Comparison of ENCODE assay signal across 8 mouse cellular contexts in genomic region chr2:27474621-27475484, GRCm38 (mm10). TPM values are rescaled to one million over a fixed set of nuclear protein-coding genes. Genes with fewer than 3 reads are reported as not detected.
DNase-seq lines count a peak whose midpoint lies in the region; ATAC-seq and TF ChIP-seq lines count a peak whose summit lies in the region.

No protein-coding gene starts in this region.

- no peak for TF ChIP-seq CTCF in Patski (IDR thresholded peaks at IDR 0.05)

- intact Hi-C loops in heart, postnatal 10 days (cut with DNase I), result no loop called here
- intact Hi-C loops in left cerebral cortex, postnatal 4 days (cut with DNase I), result loop anchor here (5.0 kb wide), 1 partner anchor 42 kb away; the partner anchor contains the start of gene Wdr5

- peak overlapping the region; percentile 99 for H3K9ac ChIP-seq in midbrain, embryonic 11.5 days (ENCODE audit: low read length)
- H3K9ac ChIP-seq in stomach, embryonic 15.5 days, result peak overlapping the region; percentile 92

- H3K4me1 ChIP-seq in midbrain, embryonic 11.5 days (ENCODE audit: control insufficient read depth, insufficient read depth, low read length), result peaks cover 31% of the 10 kb centered on the region
- peaks cover 43% of the 10 kb centered on the region for H3K4me1 ChIP-seq in stomach, embryonic 15.5 days

- under 1% methylated on average over 73 of the region's 84 CpGs for WGBS in midbrain, embryonic 11.5 days
- under 1% methylated on average over 74 of the region's 84 CpGs for WGBS in stomach, embryonic 15.5 days

- peak; percentile 24 for ATAC-seq in Patski
- 0 out of 2 replicates have a peak, but pooled peaks have one; percentile 23 for ATAC-seq in erythroid progenitor cell, adult 5-6 weeks (replicated peaks; ENCODE audit: low FRiP score, poor library complexity, severe bottlenecking)
- peak; percentile 58 for ATAC-seq in midbrain, embryonic 11.5 days (ENCODE audit: low FRiP score)
- no peak for ATAC-seq in stomach, embryonic 15.5 days (ENCODE audit: insufficient read depth, low FRiP score, low read depth)

- H3K27me3 ChIP-seq in Patski, result no peaks in the 10 kb centered on the region
- H3K27me3 ChIP-seq in midbrain, embryonic 11.5 days (ENCODE audit: control insufficient read depth, insufficient read depth, low read length), result no peaks in the 10 kb centered on the region
- H3K27me3 ChIP-seq in stomach, embryonic 15.5 days (replicated peaks), result no peaks in the 10 kb centered on the region

- POLR2A ChIA-PET in Patski (lab: Charles Lee), result interaction anchor here (0.7 to 1.4 kb wide), 2 partner anchors 32 to 845 kb away, joined by 3 read pairs; no protein-coding TSS in a partner anchor

- H3K36me3 ChIP-seq in midbrain, embryonic 11.5 days (ENCODE audit: control insufficient read depth, insufficient read depth, low read length), result no peaks in the 10 kb centered on the region
- no peaks in the 10 kb centered on the region for H3K36me3 ChIP-seq in stomach, embryonic 15.5 days

- H3K4me2 ChIP-seq in midbrain, embryonic 11.5 days, result peak overlapping the region; percentile 94
- peak overlapping the region; percentile 81 for H3K4me2 ChIP-seq in stomach, embryonic 15.5 days

- CTCF ChIA-PET in Patski (lab: Charles Lee), result no interaction called here

- H3K4me3 ChIP-seq in midbrain, embryonic 11.5 days (ENCODE audit: low read depth, low read length), result peak overlapping the region; percentile 98
- H3K4me3 ChIP-seq in stomach, embryonic 15.5 days (replicated peaks), result peak overlapping the region; percentile 93

- peak overlapping the region; percentile 97 for H3K27ac ChIP-seq in midbrain, embryonic 11.5 days (ENCODE audit: low read depth, low read length)
- H3K27ac ChIP-seq in stomach, embryonic 15.5 days, result peak overlapping the region; percentile 97

- peak; percentile 14 to 20 for DNase-seq in CD8-positive naive resting alpha-beta T cell, adult 2 months (ENCODE audit: low read depth in 2 of 2, low spot score in 2 of 2)
- no peak for DNase-seq in Patski (ENCODE audit: low read depth, low spot score)
- peak; percentile 32 to 67 for DNase-seq in heart, postnatal 10 days
- peak; percentile 58 for DNase-seq in left cerebral cortex, postnatal 4 days
- peak; percentile 96 for DNase-seq in midbrain, embryonic 11.5 days (ENCODE audit: low spot score, missing footprints)
- DNase-seq in layer of hippocampus, adult 18-20 months (ENCODE audit: low spot score in 2 of 2), result no peak

- no peaks in the 10 kb centered on the region for H3K9me3 ChIP-seq in midbrain, embryonic 11.5 days (ENCODE audit: control insufficient read depth, low read length)
- H3K9me3 ChIP-seq in stomach, embryonic 15.5 days, result no peaks in the 10 kb centered on the region

- in situ Hi-C loops in Patski (cut with MboI; ENCODE audit: low pct_unique_long_range_greater_than_20kb), result no loop called here

RNA-seq across cellular contexts. Expression of gene Brd3, which starts 32.6 kb away (rescaled TPM):
- 30.0 TPM for polyA plus RNA-seq in Patski (2021)
- 22.7 and 30.6 TPM in 2 replicates for total RNA-seq in erythroid progenitor cell, adult 5-6 weeks (2015; ENCODE audit: low replicate concordance)
- 17.3 and 19.8 TPM in 2 replicates for total RNA-seq in erythroid progenitor cell, adult 5-6 weeks (2017; ENCODE audit: low replicate concordance)
- total RNA-seq in heart, postnatal 10 days (2021), result 10 to 100 TPM; 42.6 to 53.0 TPM
- total RNA-seq in left cerebral cortex, postnatal 4 days (2021), result 100 to 1,000 TPM; 119 to 123 TPM
- polyA plus RNA-seq in midbrain, embryonic 11.5 days (2014; fragmentation: Nextera tagmentation; extraction: Ambion mirVana), result 168 and 189 TPM in 2 replicates
- 76.2 and 87.8 TPM in 2 replicates for polyA plus RNA-seq in stomach, embryonic 15.5 days (2015; fragmentation: Nextera tagmentation; extraction: Ambion mirVana)
- 10 to 100 TPM; 49.0 to 53.0 TPM for total RNA-seq in layer of hippocampus, adult 18-20 months (2021)

RNA-seq across cellular contexts. Expression of gene Brd3os, which starts 32.7 kb away (rescaled TPM):
- polyA plus RNA-seq in Patski (2021), result 19.0 TPM
- not detected in 2 replicates for total RNA-seq in erythroid progenitor cell, adult 5-6 weeks (2015; ENCODE audit: low replicate concordance)
- 1.2 TPM in 1 of 2 replicates, not detected in the other for total RNA-seq in erythroid progenitor cell, adult 5-6 weeks (2017; ENCODE audit: low replicate concordance)
- total RNA-seq in heart, postnatal 10 days (2021), result 1 to 10 TPM; 1.1 to 2.1 TPM
- 10 to 100 TPM; 23.6 to 27.2 TPM for total RNA-seq in left cerebral cortex, postnatal 4 days (2021)
- 15.1 and 16.3 TPM in 2 replicates for polyA plus RNA-seq in midbrain, embryonic 11.5 days (2014; fragmentation: Nextera tagmentation; extraction: Ambion mirVana)
- polyA plus RNA-seq in stomach, embryonic 15.5 days (2015; fragmentation: Nextera tagmentation; extraction: Ambion mirVana), result 7.1 and 7.2 TPM in 2 replicates
- 10 to 100 TPM; 21.6 to 24.3 TPM for total RNA-seq in layer of hippocampus, adult 18-20 months (2021)

RNA-seq across cellular contexts. Expression of gene Wdr5, which starts 40.1 kb away (rescaled TPM):
- 44.3 TPM for polyA plus RNA-seq in Patski (2021)
- 14.4 and 18.9 TPM in 2 replicates for total RNA-seq in erythroid progenitor cell, adult 5-6 weeks (2015; ENCODE audit: low replicate concordance)
- total RNA-seq in erythroid progenitor cell, adult 5-6 weeks (2017; ENCODE audit: low replicate concordance), result 13.6 and 28.5 TPM in 2 replicates
- total RNA-seq in heart, postnatal 10 days (2021), result 10 to 100 TPM; 25.4 to 28.5 TPM
- total RNA-seq in left cerebral cortex, postnatal 4 days (2021), result 10 to 100 TPM; 52.5 to 52.8 TPM
- 63.5 and 69.1 TPM in 2 replicates for polyA plus RNA-seq in midbrain, embryonic 11.5 days (2014; fragmentation: Nextera tagmentation; extraction: Ambion mirVana)
- polyA plus RNA-seq in stomach, embryonic 15.5 days (2015; fragmentation: Nextera tagmentation; extraction: Ambion mirVana), result 49.2 and 52.0 TPM in 2 replicates
- 10 to 100 TPM; 26.7 to 28.0 TPM for total RNA-seq in layer of hippocampus, adult 18-20 months (2021)

RNA-seq across cellular contexts. Expression of gene Vav2, which starts 48.0 kb away (rescaled TPM):
- polyA plus RNA-seq in Patski (2021), result 36.7 TPM
- total RNA-seq in erythroid progenitor cell, adult 5-6 weeks (2015; ENCODE audit: low replicate concordance), result 1.7 and 3.6 TPM in 2 replicates
- total RNA-seq in erythroid progenitor cell, adult 5-6 weeks (2017; ENCODE audit: low replicate concordance), result 2.2 and 10.7 TPM in 2 replicates
- 10 to 100 TPM; 13.1 to 14.4 TPM for total RNA-seq in heart, postnatal 10 days (2021)
- 10 to 100 TPM; 59.2 to 60.4 TPM for total RNA-seq in left cerebral cortex, postnatal 4 days (2021)
- 13.7 and 15.0 TPM in 2 replicates for polyA plus RNA-seq in midbrain, embryonic 11.5 days (2014; fragmentation: Nextera tagmentation; extraction: Ambion mirVana)
- polyA plus RNA-seq in stomach, embryonic 15.5 days (2015; fragmentation: Nextera tagmentation; extraction: Ambion mirVana), result 7.0 and 7.8 TPM in 2 replicates
- 1 to 10 TPM; 7.8 to 9.2 TPM for total RNA-seq in layer of hippocampus, adult 18-20 months (2021)

Comparison
In these comparisons a context has a peak if more than half of its experiments do, and no peak if none do; other contexts are left out.
1. DNase-seq: peak in CD8-positive naive resting alpha-beta T cell, adult 2 months (2 of 2), heart, postnatal 10 days (2 of 2), left cerebral cortex, postnatal 4 days (single experiment) and midbrain, embryonic 11.5 days (single experiment); none in Patski (single experiment) and layer of hippocampus, adult 18-20 months (0 of 2).
2. RNA of gene Brd3os, which starts 32.7 kb away (total RNA-seq): 23.6 to 27.2 TPM in left cerebral cortex, postnatal 4 days and 21.6 to 24.3 TPM in layer of hippocampus, adult 18-20 months; 1.1 to 2.1 TPM in heart, postnatal 10 days and 1.2 TPM in erythroid progenitor cell, adult 5-6 weeks; every median in the first group is over 4 times any median in the second.